Comparison of ENCODE assay signal across 8 mouse cellular contexts in genomic region chr9:69457747-69458625, GRCm38 (mm10). TPM values are rescaled to one million over a fixed set of nuclear protein-coding genes. Genes with fewer than 3 reads are reported as not detected.
A peak's percentile ranks its signal among the peaks of the same experiment; 100 is the strongest.
DNase-seq lines count a peak whose midpoint lies in the region; ATAC-seq and TF ChIP-seq lines count a peak whose summit lies in the region.

No protein-coding gene starts in this region.

- peaks cover 42% of the 10 kb centered on the region for H3K4me1 ChIP-seq in lung, adult 2 months (ENCODE audit: control insufficient read depth, insufficient read depth, low read length)
- H3K4me1 ChIP-seq in stomach, postnatal 0 days (replicated peaks; ENCODE audit: control insufficient read depth, insufficient read depth), result peaks cover 25% of the 10 kb centered on the region

- H3K9me3 ChIP-seq in stomach, postnatal 0 days (ENCODE audit: control insufficient read depth, low read length), result no peaks in the 10 kb centered on the region

- H3K4me3 ChIP-seq in lung, adult 2 months (replicated peaks; ENCODE audit: extremely low read depth, low read depth, low read length), result no peak overlapping the region
- H3K4me3 ChIP-seq in stomach, postnatal 0 days (ENCODE audit: low read depth, low read length), result peak overlapping the region; percentile 1; the same call in 1 of the 2 replicates

- H3K27ac ChIP-seq in stomach, postnatal 0 days (replicated peaks), result peak overlapping the region; percentile 93

- H3K4me2 ChIP-seq in stomach, postnatal 0 days (replicated peaks; ENCODE audit: low read depth), result peak overlapping the region; percentile 42

- TF ChIP-seq EP300 in stomach, postnatal 0 days (optimal IDR thresholded peaks at IDR 0.05), result peak; percentile 14

- peak; percentile 25 for ATAC-seq in granulocyte monocyte progenitor cell, adult 5-6 weeks (replicated peaks; ENCODE audit: poor library complexity, severe bottlenecking)
- ATAC-seq in stomach, postnatal 0 days (ENCODE audit: low FRiP score, low TSS enrichment), result peak; percentile 44

- no peak for TF ChIP-seq CTCF in lung, adult 2 months (IDR thresholded peaks at IDR 0.05; ENCODE audit: insufficient read depth, low read length)
- 0 out of 2 replicates have a peak, but pooled peaks have one; percentile 6 for TF ChIP-seq CTCF in stomach, postnatal 0 days (IDR thresholded peaks at IDR 0.05; ENCODE audit: low read depth)

- intact Hi-C loops in left cerebral cortex, postnatal 25 days (cut with DNase I), result no loop called here

- DNase-seq in CD4-positive, CD25-positive, alpha-beta regulatory T cell, adult 2 months (ENCODE audit: low read depth, low spot score), result peak; percentile 59
- DNase-seq in adrenal gland, adult 18-20 months (ENCODE audit: low spot score in 2 of 2), result peak; percentile 64 to 74
- peak; percentile 61 for DNase-seq in kidney, adult 11 months
- peak; percentile 70 for DNase-seq in lung, adult 2 months
- DNase-seq in stomach, postnatal 0 days (ENCODE audit: low spot score), result peak; percentile 77
- no peak for DNase-seq in right cerebral cortex, postnatal 25 days
- no peak for DNase-seq in left cerebral cortex, postnatal 25 days (ENCODE audit: low spot score in 2 of 2)

- WGBS in lung, adult 2 months, result 13% methylated on average over 14 of the region's 14 CpGs
- 7% methylated on average over 14 of the region's 14 CpGs for WGBS in stomach, postnatal 0 days

- 0 out of 2 replicates have a peak overlapping the region, but pooled peaks have one; percentile 31 for H3K9ac ChIP-seq in stomach, postnatal 0 days (ENCODE audit: low read length)

- no peak for TF ChIP-seq POLR2A in lung, adult 2 months (IDR thresholded peaks at IDR 0.05; ENCODE audit: borderline replicate concordance, extremely low read depth, low read depth, low read length)

- H3K36me3 ChIP-seq in stomach, postnatal 0 days (ENCODE audit: control insufficient read depth, insufficient read depth, low read length), result peaks cover 3% of the 10 kb centered on the region; the same call in 1 of the 2 replicates

- H3K27me3 ChIP-seq in stomach, postnatal 0 days (ENCODE audit: control insufficient read depth, insufficient read depth, low read length), result no peaks in the 10 kb centered on the region

RNA-seq across cellular contexts. Expression of gene Anxa2, which starts 4.6 kb away (rescaled TPM):
- total RNA-seq in adrenal gland, adult 18-20 months (2021), result 100 to 1,000 TPM; 340 to 537 TPM
- 119 and 132 TPM in 2 replicates for total RNA-seq in granulocyte monocyte progenitor cell, adult 5-6 weeks (2014; fragmentation: Nextera tagmentation)
- total RNA-seq in granulocyte monocyte progenitor cell, adult 5-6 weeks (2017), result 95.9 and 98.4 TPM in 2 replicates
- 352 and 457 TPM in 2 replicates for polyA plus RNA-seq in lung, adult 2 months (2012; rRNA removed)
- 634 and 654 TPM in 2 replicates for polyA plus RNA-seq in stomach, postnatal 0 days (2015; fragmentation: Nextera tagmentation; extraction: Ambion mirVana)
- total RNA-seq in left cerebral cortex, postnatal 25 days (2021), result 10 to 100 TPM; 12.5 to 17.5 TPM

Comparison
In these comparisons a context has a peak if more than half of its experiments do, and no peak if none do; other contexts are left out.
1. DNase-seq: peak in CD4-positive, CD25-positive, alpha-beta regulatory T cell, adult 2 months (single experiment), adrenal gland, adult 18-20 months (2 of 2), kidney, adult 11 months (single experiment), lung, adult 2 months (single experiment) and stomach, postnatal 0 days (single experiment); none in right cerebral cortex, postnatal 25 days (single experiment) and left cerebral cortex, postnatal 25 days (0 of 2).
2. RNA of gene Anxa2, which starts 4.6 kb away (total RNA-seq): 340 to 537 TPM in adrenal gland, adult 18-20 months and 95.9 to 132 TPM in granulocyte monocyte progenitor cell, adult 5-6 weeks; 12.5 to 17.5 TPM in left cerebral cortex, postnatal 25 days; every median in the first group is over 4 times any median in the second.